Mouse (Mus musculus): ENCODE results near the gene Fxr2. TPM values are rescaled to one million over a fixed set of nuclear protein-coding genes. Genes with fewer than 3 reads are reported as not detected.

Gene Fxr2
- polyA plus RNA-seq, 1 experiment from 2014 or later = 37.3 TPM

- ATAC-seq (ENCODE audit: low FRiP score, low read depth) = no peak
- 82% methylated on average over 3 of the region's 3 CpGs for WGBS
These were observed 31.0 kb upstream of the Fxr2 start for GRCm38 (mm10) chr11:69601768-69602167.

GRCm38 (mm10) chr11:69603516-69603915 is 29.3 kb upstream of the Fxr2 start:
- Histone ChIP-seq H3K27me3 (peaks cover 29% of the 10 kb centered on the region), H3K4me2 (replicated peaks) (peak overlapping the region; percentile 100; the same call in 1 of the 2 replicates), H3K9ac (no peak overlapping the region), H3K4me3 (no peak overlapping the region), H3K36me3 (0 out of 2 replicates have a peak, but pooled peaks cover 4% of the 10 kb centered on the region), H3K4me1 (peaks cover 31% of the 10 kb centered on the region), H3K27ac (no peak overlapping the region), H3K9me3 (no peaks in the 10 kb centered on the region)
- 80% methylated on average over 8 of the region's 8 CpGs for WGBS
- ATAC-seq (ENCODE audit: low FRiP score, low read depth) = no peak

More at GRCm38 (mm10) chr11:69601768-69602167, 31.0 kb upstream of the Fxr2 start:
- H3K4me2 ChIP-seq (replicated peaks) = no peak overlapping the region
- no peaks in the 10 kb centered on the region for H3K9me3 ChIP-seq
- peaks cover 29% of the 10 kb centered on the region for H3K27me3 ChIP-seq
- no peak overlapping the region for H3K9ac ChIP-seq
- no peak overlapping the region for H3K4me3 ChIP-seq
- 0 out of 2 replicates have a peak, but pooled peaks cover 4% of the 10 kb centered on the region for H3K36me3 ChIP-seq
- H3K27ac ChIP-seq = no peak overlapping the region
- peaks cover 31% of the 10 kb centered on the region for H3K4me1 ChIP-seq

GRCm38 (mm10) chr11:69604347-69604746 is 28.4 kb upstream of the Fxr2 start:
- ATAC-seq (ENCODE audit: low FRiP score, low read depth) = no peak
- Histone ChIP-seq H3K4me2 (replicated peaks) (peak overlapping the region; percentile 100), H3K9ac (peak overlapping the region; percentile 80; the same call in 1 of the 2 replicates), H3K27ac (no peak overlapping the region), H3K9me3 (no peaks in the 10 kb centered on the region), H3K27me3 (peaks cover 29% of the 10 kb centered on the region), H3K4me3 (peak overlapping the region; percentile 64), H3K36me3 (0 out of 2 replicates have a peak, but pooled peaks cover 4% of the 10 kb centered on the region), H3K4me1 (peaks cover 28% of the 10 kb centered on the region)
- 42% methylated on average over 3 of the region's 3 CpGs for WGBS

GRCm38 (mm10) chr11:69604795-69605664 is 27.8 kb upstream of the Fxr2 start:
- H3K27ac ChIP-seq = no peak overlapping the region

DNA sequence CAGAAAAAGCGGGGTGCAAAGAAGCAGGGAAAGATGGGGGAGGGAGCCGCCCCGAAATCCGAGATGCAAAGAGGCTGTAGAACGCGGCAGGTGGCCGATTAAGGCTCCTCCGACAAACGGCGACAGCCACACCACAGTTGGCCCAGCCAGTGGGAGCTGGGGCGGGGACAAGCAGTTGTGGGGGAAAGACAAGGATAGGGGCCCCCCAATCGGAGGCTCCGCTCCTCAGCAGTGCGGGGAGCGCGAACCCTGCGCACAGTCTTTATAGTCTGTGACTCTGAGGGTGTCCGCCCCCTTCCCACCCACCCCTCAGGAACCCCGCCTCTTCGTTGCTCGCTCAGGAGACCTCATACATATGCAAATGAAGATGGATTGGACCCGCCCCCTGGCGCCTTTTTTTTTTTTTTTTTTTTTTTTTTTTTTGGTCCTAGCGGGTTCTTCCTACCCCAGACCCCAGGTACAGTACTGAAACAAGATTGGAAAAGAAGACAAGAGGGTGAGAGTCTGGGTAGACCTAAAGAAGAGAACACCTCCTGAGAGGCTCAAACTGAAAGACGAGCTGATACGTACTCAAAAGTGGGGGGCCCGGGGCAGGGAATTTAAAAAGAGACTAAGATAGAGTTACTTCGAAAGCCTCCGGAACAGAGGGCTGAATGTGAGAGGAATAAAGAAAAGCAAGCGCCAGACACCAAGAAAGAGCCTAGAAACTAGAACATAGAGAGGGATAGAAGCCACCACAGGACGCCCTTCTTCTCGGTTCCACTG is 26.9 kb upstream of the Fxr2 start, which contains the start of gene Atp1b2:
Gene Atp1b2 (minus strand): TSS at position 217 of the 765 bp plus-strand sequence.
- Histone ChIP-seq H3K36me3 (0 out of 2 replicates have a peak, but pooled peaks cover 4% of the 10 kb centered on the region), H3K4me1 (peaks cover 13% of the 10 kb centered on the region), H3K9me3 (no peaks in the 10 kb centered on the region), H3K27me3 (peaks cover 29% of the 10 kb centered on the region), H3K4me2 (replicated peaks) (peak within 1 kb of the TSS; percentile 100), H3K9ac (peak within 1 kb of the TSS; percentile 80), H3K27ac (no peak within 1 kb of the TSS), H3K4me3 (peak within 1 kb of the TSS; percentile 64)
- WGBS = 1% methylated on average over 32 of the region's 32 CpGs
- ATAC-seq (ENCODE audit: low FRiP score, low read depth) = peak; percentile 90

More at GRCm38 (mm10) chr11:69604795-69605664, 27.8 kb upstream of the Fxr2 start:
- Histone ChIP-seq H3K9me3 (no peaks in the 10 kb centered on the region), H3K9ac (peak overlapping the region; percentile 80), H3K36me3 (0 out of 2 replicates have a peak, but pooled peaks cover 4% of the 10 kb centered on the region), H3K4me2 (replicated peaks) (peak overlapping the region; percentile 100), H3K4me1 (peaks cover 22% of the 10 kb centered on the region), H3K27me3 (peaks cover 29% of the 10 kb centered on the region), H3K4me3 (peak overlapping the region; percentile 64)
- peak; percentile 41 for ATAC-seq (ENCODE audit: low FRiP score, low read depth)
- WGBS = under 1% methylated on average over 73 of the region's 73 CpGs

DNA sequence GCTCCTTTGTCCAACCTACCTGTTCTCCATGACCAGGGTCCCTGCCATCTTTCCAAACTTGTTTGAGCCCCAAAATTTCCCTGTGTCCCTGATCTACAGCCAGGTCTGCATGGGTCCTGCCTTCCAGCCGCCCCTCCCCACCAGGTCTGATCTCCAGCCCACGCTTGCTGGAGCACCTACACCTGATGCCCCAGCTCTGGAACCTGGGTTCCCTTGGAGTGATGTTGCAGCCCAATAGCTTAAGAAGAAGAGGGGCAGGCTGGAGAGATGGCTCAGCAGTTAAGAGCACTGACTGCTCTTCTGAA is 26.3 kb upstream of the Fxr2 start:
- no peak for ATAC-seq (ENCODE audit: low FRiP score, low read depth)
- no peak overlapping the region for H3K27ac ChIP-seq
- H3K36me3 ChIP-seq = 0 out of 2 replicates have a peak, but pooled peaks cover 4% of the 10 kb centered on the region
- peaks cover 29% of the 10 kb centered on the region for H3K27me3 ChIP-seq
- peak overlapping the region; percentile 100 for H3K4me2 ChIP-seq (replicated peaks)
- peaks cover 13% of the 10 kb centered on the region for H3K4me1 ChIP-seq
- peak overlapping the region; percentile 64 for H3K4me3 ChIP-seq
- no peaks in the 10 kb centered on the region for H3K9me3 ChIP-seq
- no peak overlapping the region for H3K9ac ChIP-seq
- WGBS = 69% methylated on average over 2 of the region's 2 CpGs

GRCm38 (mm10) chr11:69606832-69607231 is 26.0 kb upstream of the Fxr2 start:
- Histone ChIP-seq H3K36me3 (0 out of 2 replicates have a peak, but pooled peaks cover 2% of the 10 kb centered on the region), H3K4me2 (replicated peaks) (peak overlapping the region; percentile 100; the same call in 1 of the 2 replicates), H3K4me1 (peaks cover 13% of the 10 kb centered on the region), H3K9ac (no peak overlapping the region), H3K27ac (no peak overlapping the region), H3K27me3 (peaks cover 25% of the 10 kb centered on the region), H3K4me3 (no peak overlapping the region), H3K9me3 (no peaks in the 10 kb centered on the region)
- 83% methylated on average over 2 of the region's 2 CpGs for WGBS
- no peak for ATAC-seq (ENCODE audit: low FRiP score, low read depth)

GRCm38 (mm10) chr11:69608525-69608924 is 24.3 kb upstream of the Fxr2 start:
- Histone ChIP-seq H3K4me3 (no peak overlapping the region), H3K36me3 (no peaks in the 10 kb centered on the region), H3K27me3 (peaks cover 19% of the 10 kb centered on the region), H3K9me3 (no peaks in the 10 kb centered on the region), H3K27ac (no peak overlapping the region), H3K9ac (no peak overlapping the region), H3K4me2 (replicated peaks) (no peak overlapping the region), H3K4me1 (peaks cover 14% of the 10 kb centered on the region)
- WGBS = 90% methylated on average over 3 of the region's 3 CpGs
- no peak for ATAC-seq (ENCODE audit: low FRiP score, low read depth)

DNA sequence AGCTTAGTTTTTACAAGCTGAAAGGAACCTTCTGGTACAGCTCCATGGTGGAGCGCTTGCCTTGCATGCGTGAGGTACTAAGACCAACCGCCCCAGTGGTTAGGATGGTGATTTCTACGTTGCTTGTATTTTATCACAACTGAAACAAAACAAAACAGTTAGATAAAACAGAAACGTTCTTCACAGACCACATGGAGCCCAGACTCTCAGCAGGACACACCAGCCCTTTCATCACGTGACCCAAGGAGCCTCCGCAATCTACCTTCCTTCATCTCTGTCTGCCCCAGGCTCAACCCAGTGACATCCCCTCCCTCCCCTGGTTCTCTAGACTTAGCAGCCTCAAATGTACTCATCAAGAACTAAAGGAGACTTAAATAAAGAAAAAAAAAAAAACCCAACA is 23.4 kb upstream of the Fxr2 start:
- peaks cover 10% of the 10 kb centered on the region for H3K27me3 ChIP-seq
- no peak overlapping the region for H3K27ac ChIP-seq
- no peak overlapping the region for H3K4me3 ChIP-seq
- peaks cover 10% of the 10 kb centered on the region for H3K4me1 ChIP-seq
- 61% methylated on average over 7 of the region's 7 CpGs for WGBS
- no peak for ATAC-seq (ENCODE audit: low FRiP score, low read depth)
- no peak overlapping the region for H3K4me2 ChIP-seq (replicated peaks)
- no peaks in the 10 kb centered on the region for H3K36me3 ChIP-seq
- H3K9ac ChIP-seq = no peak overlapping the region
- H3K9me3 ChIP-seq = no peaks in the 10 kb centered on the region

- Histone ChIP-seq H3K36me3 (no peaks in the 10 kb centered on the region), H3K4me1 (peaks cover 4% of the 10 kb centered on the region), H3K9ac (no peak overlapping the region), H3K4me3 (no peak overlapping the region), H3K27ac (no peak overlapping the region), H3K4me2 (replicated peaks) (no peak overlapping the region), H3K27me3 (0 out of 2 replicates have a peak, but pooled peaks cover 5% of the 10 kb centered on the region), H3K9me3 (no peaks in the 10 kb centered on the region)
- WGBS = 58% methylated on average over 4 of the region's 4 CpGs
- no peak for ATAC-seq (ENCODE audit: low FRiP score, low read depth)
These were observed 21.9 kb upstream of the Fxr2 start for GRCm38 (mm10) chr11:69610899-69611298.

- peak overlapping the region; percentile 26; the same call in 1 of the 2 replicates for H3K9ac ChIP-seq
- WGBS = 12% methylated on average over 19 of the region's 19 CpGs
These were observed 19.1 kb upstream of the Fxr2 start for GRCm38 (mm10) chr11:69613553-69614256.

More at GRCm38 (mm10) chr11:69613553-69614256, 19.1 kb upstream of the Fxr2 start:
- Histone ChIP-seq H3K4me1 (peaks cover 4% of the 10 kb centered on the region), H3K9me3 (no peaks in the 10 kb centered on the region), H3K4me2 (replicated peaks) (peak overlapping the region; percentile 46), H3K27ac (peak overlapping the region; percentile 22; the same call in 1 of the 2 replicates), H3K27me3 (peaks cover 10% of the 10 kb centered on the region; the same call in 1 of the 2 replicates), H3K4me3 (no peak overlapping the region), H3K36me3 (no peaks in the 10 kb centered on the region)
- ATAC-seq (ENCODE audit: low FRiP score, low read depth) = peak; percentile 68
